8 mouse cellular contexts compared by ENCODE assay signal in genomic region chr4:148164002-148164439, GRCm38 (mm10). TPM values are rescaled to one million over a fixed set of nuclear protein-coding genes. Genes with fewer than 3 reads are reported as not detected.
DNase-seq lines count a peak whose midpoint lies in the region; ATAC-seq and TF ChIP-seq lines count a peak whose summit lies in the region.

No protein-coding gene starts in this region.

- H3K27ac ChIP-seq in embryonic facial prominence, embryonic 11.5 days (replicated peaks; ENCODE audit: low read depth, low read length), result no peak overlapping the region
- no peak overlapping the region for H3K27ac ChIP-seq in kidney, adult 2 months (ENCODE audit: insufficient read depth, low read depth, low read length)
- no peak overlapping the region for H3K27ac ChIP-seq in limb, embryonic 13.5 days
- H3K27ac ChIP-seq in midbrain, embryonic 14.5 days (replicated peaks; ENCODE audit: low read depth, low read length), result no peak overlapping the region
- H3K27ac ChIP-seq in spleen, adult 2 months (ENCODE audit: insufficient read depth, low read length), result no peak overlapping the region

- H3K9me3 ChIP-seq in embryonic facial prominence, embryonic 11.5 days (replicated peaks; ENCODE audit: control insufficient read depth, low read length), result no peaks in the 10 kb centered on the region
- H3K9me3 ChIP-seq in limb, embryonic 13.5 days, result no peaks in the 10 kb centered on the region
- H3K9me3 ChIP-seq in midbrain, embryonic 14.5 days (ENCODE audit: control insufficient read depth, low read length), result no peaks in the 10 kb centered on the region

- H3K4me1 ChIP-seq in embryonic facial prominence, embryonic 11.5 days (ENCODE audit: control insufficient read depth, insufficient read depth, low read length), result no peaks in the 10 kb centered on the region; the same call in none of the 2 replicates
- H3K4me1 ChIP-seq in kidney, adult 2 months (ENCODE audit: control insufficient read depth, insufficient read depth, low read length), result no peaks in the 10 kb centered on the region
- H3K4me1 ChIP-seq in limb, embryonic 13.5 days, result peaks cover 45% of the 10 kb centered on the region
- H3K4me1 ChIP-seq in midbrain, embryonic 14.5 days (ENCODE audit: control insufficient read depth, insufficient read depth, low read length), result peaks cover 22% of the 10 kb centered on the region
- H3K4me1 ChIP-seq in spleen, adult 2 months (ENCODE audit: control insufficient read depth, insufficient read depth, insufficient read length), result peaks cover 7% of the 10 kb centered on the region

- H3K9ac ChIP-seq in embryonic facial prominence, embryonic 11.5 days (replicated peaks; ENCODE audit: low read length), result no peak overlapping the region
- peak overlapping the region; percentile 43; the same call in 1 of the 2 replicates for H3K9ac ChIP-seq in limb, embryonic 13.5 days
- peak overlapping the region; percentile 43; the same call in 1 of the 2 replicates for H3K9ac ChIP-seq in midbrain, embryonic 14.5 days (replicated peaks; ENCODE audit: low read length)

- H3K27me3 ChIP-seq in embryonic facial prominence, embryonic 11.5 days (ENCODE audit: control insufficient read depth, insufficient read depth, low read length), result peaks cover 62% of the 10 kb centered on the region
- no peaks in the 10 kb centered on the region for H3K27me3 ChIP-seq in kidney, adult 2 months (replicated peaks; ENCODE audit: control insufficient read depth, insufficient read depth, low read length)
- peaks cover 85% of the 10 kb centered on the region for H3K27me3 ChIP-seq in limb, embryonic 13.5 days
- H3K27me3 ChIP-seq in midbrain, embryonic 14.5 days (ENCODE audit: control insufficient read depth, insufficient read depth, low read length), result peaks cover 57% of the 10 kb centered on the region
- H3K27me3 ChIP-seq in spleen, adult 2 months (ENCODE audit: control insufficient read depth, insufficient read depth, low read length), result peaks cover 23% of the 10 kb centered on the region

- peak; percentile 82 for TF ChIP-seq CTCF in kidney, adult 2 months (conservative IDR thresholded peaks at IDR 0.05; ENCODE audit: insufficient read depth, insufficient read length, low read depth, low read length)
- peak; percentile 75; the same call in 1 of the 2 replicates for TF ChIP-seq CTCF in spleen, adult 2 months (IDR thresholded peaks at IDR 0.05; ENCODE audit: extremely low read depth, insufficient read depth, insufficient read length, insufficient replicate concordance)

- no peaks in the 10 kb centered on the region for H3K36me3 ChIP-seq in embryonic facial prominence, embryonic 11.5 days (replicated peaks; ENCODE audit: control insufficient read depth, insufficient read depth, low read depth, low read length)
- no peaks in the 10 kb centered on the region for H3K36me3 ChIP-seq in kidney, adult 2 months (ENCODE audit: control insufficient read depth, insufficient read depth, low read length)
- H3K36me3 ChIP-seq in limb, embryonic 13.5 days, result no peaks in the 10 kb centered on the region
- H3K36me3 ChIP-seq in midbrain, embryonic 14.5 days (ENCODE audit: control insufficient read depth, insufficient read depth, low read length), result no peaks in the 10 kb centered on the region
- no peaks in the 10 kb centered on the region for H3K36me3 ChIP-seq in spleen, adult 2 months (ENCODE audit: control insufficient read depth, insufficient read depth, low read length)

- peak overlapping the region; percentile 14; the same call in 1 of the 2 replicates for H3K4me3 ChIP-seq in embryonic facial prominence, embryonic 11.5 days (ENCODE audit: low read depth, low read length)
- peak overlapping the region; percentile 9; the same call in 1 of the 2 replicates for H3K4me3 ChIP-seq in kidney, adult 2 months (ENCODE audit: insufficient read depth, low read depth, low read length)
- peak overlapping the region; percentile 37 for H3K4me3 ChIP-seq in limb, embryonic 13.5 days
- peak overlapping the region; percentile 25 for H3K4me3 ChIP-seq in midbrain, embryonic 14.5 days (replicated peaks; ENCODE audit: low read depth, low read length)
- peak overlapping the region; percentile 43 for H3K4me3 ChIP-seq in spleen, adult 2 months (ENCODE audit: extremely low read depth, insufficient read depth, insufficient read length)

- no peak for ATAC-seq in embryonic facial prominence, embryonic 11.5 days (replicated peaks; ENCODE audit: insufficient number of reproducible peaks, low FRiP score, low TSS enrichment, low read depth)
- ATAC-seq in limb, embryonic 13.5 days (ENCODE audit: low FRiP score, low read depth), result peak; percentile 4; the same call in 1 of the 2 replicates
- ATAC-seq in midbrain, embryonic 14.5 days (ENCODE audit: low FRiP score, low TSS enrichment), result no peak
- ATAC-seq in erythroid progenitor cell, adult 5-6 weeks (replicated peaks; ENCODE audit: low FRiP score, poor library complexity, severe bottlenecking), result no peak

- DNase-seq in adrenal gland, adult 8-10 months, result peak; percentile 78
- peak; percentile 73 for DNase-seq in embryonic facial prominence, embryonic 11.5 days (ENCODE audit: low spot score)
- DNase-seq in heart, adult 8-10 months (ENCODE audit: low spot score), result peak; percentile 36
- peak; percentile 91 for DNase-seq in kidney, adult 2 months
- DNase-seq in midbrain, embryonic 14.5 days, result peak; percentile 87
- peak in 1 of 2 experiments; percentile 70 for DNase-seq in spleen, adult 2 months (ENCODE audit: low read depth in 1 of 2, low spot score in 2 of 2)

- no peak for TF ChIP-seq POLR2A in kidney, adult 2 months (IDR thresholded peaks at IDR 0.05; ENCODE audit: low read depth, low read length)
- TF ChIP-seq POLR2A in spleen, adult 2 months (IDR thresholded peaks at IDR 0.05; ENCODE audit: low read depth, low read length), result no peak

- peak overlapping the region; percentile 37 for H3K4me2 ChIP-seq in embryonic facial prominence, embryonic 11.5 days (ENCODE audit: low read depth, low read length)
- H3K4me2 ChIP-seq in limb, embryonic 13.5 days (replicated peaks), result peak overlapping the region; percentile 66
- peak overlapping the region; percentile 53 for H3K4me2 ChIP-seq in midbrain, embryonic 14.5 days (ENCODE audit: low read length)

- WGBS in embryonic facial prominence, embryonic 11.5 days, result 1% methylated on average over 29 of the region's 29 CpGs
- under 1% methylated on average over 29 of the region's 29 CpGs for WGBS in kidney, adult 2 months
- under 1% methylated on average over 28 of the region's 29 CpGs for WGBS in limb, embryonic 13.5 days
- WGBS in midbrain, embryonic 14.5 days, result under 1% methylated on average over 29 of the region's 29 CpGs
- WGBS in spleen, adult 2 months, result 3% methylated on average over 29 of the region's 29 CpGs

RNA-seq across cellular contexts. Expression of gene Fbxo2, which starts 3.6 kb away (rescaled TPM):
- 10 to 100 TPM in 3 of 4 experiments, 1 to 10 TPM in 1; 9.8 to 15.7 (median 13.4) TPM for total RNA-seq in adrenal gland, adult 8-10 months (2022)
- 1.5 and 1.9 TPM in 2 replicates for polyA plus RNA-seq in embryonic facial prominence, embryonic 11.5 days (2014; fragmentation: Nextera tagmentation; extraction: Ambion mirVana)
- total RNA-seq in heart, adult 8-10 months (2022), result under 1 TPM; 0.27 to 0.57 (median 0.31) TPM
- polyA plus RNA-seq in kidney, adult 2 months (2012; rRNA removed), result 1.5 and 2.3 TPM in 2 replicates
- polyA plus RNA-seq in limb, embryonic 13.5 days (2015; fragmentation: Nextera tagmentation; extraction: Ambion mirVana), result 5.5 and 5.9 TPM in 2 replicates
- 3.2 and 4.0 TPM in 2 replicates for polyA plus RNA-seq in midbrain, embryonic 14.5 days (2014; fragmentation: Nextera tagmentation; extraction: Ambion mirVana)
- polyA plus RNA-seq in spleen, adult 2 months (2012; rRNA removed), result 0.14 and 0.28 TPM in 2 replicates
- not detected in 2 replicates for total RNA-seq in erythroid progenitor cell, adult 5-6 weeks (2015; ENCODE audit: low replicate concordance)
- not detected in 2 replicates for total RNA-seq in erythroid progenitor cell, adult 5-6 weeks (2017; ENCODE audit: low replicate concordance)

RNA-seq across cellular contexts. Expression of gene Fbxo44, which starts 3.7 kb away (rescaled TPM):
- 10 to 100 TPM; 15.3 to 41.5 (median 26.8) TPM for total RNA-seq in adrenal gland, adult 8-10 months (2022)
- polyA plus RNA-seq in embryonic facial prominence, embryonic 11.5 days (2014; fragmentation: Nextera tagmentation; extraction: Ambion mirVana), result 24.0 and 25.1 TPM in 2 replicates
- total RNA-seq in heart, adult 8-10 months (2022), result 10 to 100 TPM; 25.2 to 33.4 (median 25.5) TPM
- polyA plus RNA-seq in kidney, adult 2 months (2012; rRNA removed), result 29.8 and 45.7 TPM in 2 replicates
- 14.6 and 16.6 TPM in 2 replicates for polyA plus RNA-seq in limb, embryonic 13.5 days (2015; fragmentation: Nextera tagmentation; extraction: Ambion mirVana)
- polyA plus RNA-seq in midbrain, embryonic 14.5 days (2014; fragmentation: Nextera tagmentation; extraction: Ambion mirVana), result 102 and 106 TPM in 2 replicates
- polyA plus RNA-seq in spleen, adult 2 months (2012; rRNA removed), result 3.5 and 8.1 TPM in 2 replicates
- 1.1 TPM in 1 of 2 replicates, not detected in the other for total RNA-seq in erythroid progenitor cell, adult 5-6 weeks (2015; ENCODE audit: low replicate concordance)
- total RNA-seq in erythroid progenitor cell, adult 5-6 weeks (2017; ENCODE audit: low replicate concordance), result not detected in 2 replicates

RNA-seq across cellular contexts. Expression of gene Fbxo6, which starts 12.1 kb away (rescaled TPM):
- total RNA-seq in adrenal gland, adult 8-10 months (2022), result 10 to 100 TPM; 50.2 to 84.6 (median 64.4) TPM
- polyA plus RNA-seq in embryonic facial prominence, embryonic 11.5 days (2014; fragmentation: Nextera tagmentation; extraction: Ambion mirVana), result 9.8 and 11.3 TPM in 2 replicates
- 10 to 100 TPM; 36.1 to 44.0 (median 39.6) TPM for total RNA-seq in heart, adult 8-10 months (2022)
- polyA plus RNA-seq in kidney, adult 2 months (2012; rRNA removed), result 58.2 and 63.4 TPM in 2 replicates
- 11.9 and 13.0 TPM in 2 replicates for polyA plus RNA-seq in limb, embryonic 13.5 days (2015; fragmentation: Nextera tagmentation; extraction: Ambion mirVana)
- 18.7 and 22.8 TPM in 2 replicates for polyA plus RNA-seq in midbrain, embryonic 14.5 days (2014; fragmentation: Nextera tagmentation; extraction: Ambion mirVana)
- polyA plus RNA-seq in spleen, adult 2 months (2012; rRNA removed), result 30.8 and 31.6 TPM in 2 replicates
- total RNA-seq in erythroid progenitor cell, adult 5-6 weeks (2015; ENCODE audit: low replicate concordance), result 3.2 TPM in 1 of 2 replicates, not detected in the other
- total RNA-seq in erythroid progenitor cell, adult 5-6 weeks (2017; ENCODE audit: low replicate concordance), result 2.1 TPM in 1 of 2 replicates, not detected in the other

RNA-seq across cellular contexts. Expression of gene Draxin, which starts 33.5 kb away (rescaled TPM):
- total RNA-seq in adrenal gland, adult 8-10 months (2022), result under 1 TPM; 0.06 to 0.15 (median 0.12) TPM
- polyA plus RNA-seq in embryonic facial prominence, embryonic 11.5 days (2014; fragmentation: Nextera tagmentation; extraction: Ambion mirVana), result 1.2 and 2.2 TPM in 2 replicates
- under 1 TPM; 0.06 to 0.20 (median 0.07) TPM for total RNA-seq in heart, adult 8-10 months (2022)
- 0.03 and 0.11 TPM in 2 replicates for polyA plus RNA-seq in kidney, adult 2 months (2012; rRNA removed)
- 0.76 and 0.80 TPM in 2 replicates for polyA plus RNA-seq in limb, embryonic 13.5 days (2015; fragmentation: Nextera tagmentation; extraction: Ambion mirVana)
- polyA plus RNA-seq in midbrain, embryonic 14.5 days (2014; fragmentation: Nextera tagmentation; extraction: Ambion mirVana), result 21.8 and 24.7 TPM in 2 replicates
- polyA plus RNA-seq in spleen, adult 2 months (2012; rRNA removed), result 1.9 and 2.5 TPM in 2 replicates
- 0.42 TPM in 1 of 2 replicates, not detected in the other for total RNA-seq in erythroid progenitor cell, adult 5-6 weeks (2015; ENCODE audit: low replicate concordance)
- total RNA-seq in erythroid progenitor cell, adult 5-6 weeks (2017; ENCODE audit: low replicate concordance), result not detected in 2 replicates

RNA-seq across cellular contexts. Expression of gene Mad2l2, which starts 33.8 kb away (rescaled TPM):
- 10 to 100 TPM; 24.5 to 32.7 (median 28.9) TPM for total RNA-seq in adrenal gland, adult 8-10 months (2022)
- polyA plus RNA-seq in embryonic facial prominence, embryonic 11.5 days (2014; fragmentation: Nextera tagmentation; extraction: Ambion mirVana), result 75.3 and 83.4 TPM in 2 replicates
- 10 to 100 TPM in 3 of 4 experiments, 1 to 10 TPM in 1; 6.9 to 13.6 (median 11.7) TPM for total RNA-seq in heart, adult 8-10 months (2022)
- 22.8 and 25.5 TPM in 2 replicates for polyA plus RNA-seq in kidney, adult 2 months (2012; rRNA removed)
- 78.3 and 85.2 TPM in 2 replicates for polyA plus RNA-seq in limb, embryonic 13.5 days (2015; fragmentation: Nextera tagmentation; extraction: Ambion mirVana)
- 122 and 133 TPM in 2 replicates for polyA plus RNA-seq in midbrain, embryonic 14.5 days (2014; fragmentation: Nextera tagmentation; extraction: Ambion mirVana)
- 21.0 and 24.7 TPM in 2 replicates for polyA plus RNA-seq in spleen, adult 2 months (2012; rRNA removed)
- total RNA-seq in erythroid progenitor cell, adult 5-6 weeks (2015; ENCODE audit: low replicate concordance), result 11.5 and 20.5 TPM in 2 replicates
- 0.30 and 5.5 TPM in 2 replicates for total RNA-seq in erythroid progenitor cell, adult 5-6 weeks (2017; ENCODE audit: low replicate concordance)
